Mouse (Mus musculus) G1E (cell line): ENCODE data around the gene Zan.

Experiments used
- CTCF ChIP-seq: IDR thresholded peaks from 2 replicates; pipeline ENCODE4 v1.5.1; 2012; ENCODE audit warnings: low read depth, low read length, inconsistent platforms, mixed read lengths
- GATA1 ChIP-seq: IDR thresholded peaks from 2 replicates; pipeline ENCODE4 v1.6.1; 2012; ENCODE audit warnings: borderline replicate concordance, low read length, inconsistent platforms, mixed read lengths
- POLR2AphosphoS5 ChIP-seq: IDR thresholded peaks from 2 replicates; pipeline ENCODE4 v1.6.1; 2012; ENCODE audit warnings: low read depth, low read length, inconsistent platforms; ENCODE audit not compliant: insufficient replicate concordance
- TAL1 ChIP-seq: conservative IDR thresholded peaks from 2 replicates; pipeline ENCODE4 v1.6.1; 2012; ENCODE audit warnings: low read depth, low read length, inconsistent platforms, mixed read lengths

GRCm38 (mm10) chr5:137386712-137387111 lies 90.2 kb downstream of the Zan start:
- TF ChIP-seq CTCF (no peak), GATA1 (no peak), TAL1 (no peak), POLR2AphosphoS5 (no peak)
